Mouse (Mus musculus): ENCODE results near the gene Zfp683.

- TF ChIP-seq TAL1 (IDR thresholded peaks at IDR 0.05; ENCODE audit: low read length) = no peak
- no peak for TF ChIP-seq GATA1 (IDR thresholded peaks at IDR 0.05; ENCODE audit: low read length)
Observed at GRCm38 (mm10) chr4:134047648-134048047, 6.0 kb upstream of the Zfp683 start.
